Mouse (Mus musculus) cerebellum, adult 2 months (tissue): Measurements from ENCODE around the gene Tshb. TPM values are rescaled to one million over a fixed set of nuclear protein-coding genes. Genes with fewer than 3 reads are reported as not detected.

ENCODE experiments used
- DNase-seq, 2 experiments: peaks; one replicate each; pipeline ENCODE4 v3.0.0; 2021
- H3K27ac ChIP-seq: fragments of 200-500 bp; 2 replicates; pipeline ENCODE4 v1.5.1; 2012; ENCODE audit warnings: low read length, control low read depth, inconsistent platforms; ENCODE audit not compliant: insufficient read depth
- H3K27me3 ChIP-seq: fragments of 200-500 bp; 2 replicates; pipeline ENCODE4 v1.6.1; 2012; ENCODE audit warnings: inconsistent platforms, mild to moderate bottlenecking, low read length, moderate library complexity; ENCODE audit not compliant: control insufficient read depth, insufficient read depth
- H3K4me1 ChIP-seq: fragments of 200-500 bp; 2 replicates; pipeline ENCODE4 v1.6.1; 2011; ENCODE audit warnings: low read length; ENCODE audit not compliant: control insufficient read depth, insufficient read depth
- H3K4me3 ChIP-seq: fragments of 200-500 bp; replicated peaks from 2 replicates; pipeline ENCODE3; 2011; ENCODE audit warnings: mild to moderate bottlenecking, low read depth, low read length, control low read depth; ENCODE audit not compliant: insufficient read depth
- CTCF ChIP-seq: fragments of 200-500 bp; IDR thresholded peaks from 2 replicates; pipeline ENCODE4 v1.5.1; 2011; ENCODE audit warnings: low read depth, mild to moderate bottlenecking, control low read depth, low read length, moderate library complexity, borderline replicate concordance; ENCODE audit not compliant: insufficient read depth
- POLR2A ChIP-seq: fragments of 200-500 bp; IDR thresholded peaks from 2 replicates; pipeline ENCODE4 v1.6.1; 2011; ENCODE audit warnings: low read length, control low read depth, borderline replicate concordance; ENCODE audit not compliant: insufficient read depth
- WGBS: fragments of 180-500 bp; shearing (Covaris S2); methylation state at CpG from one replicate; pipeline ENCODE4 v1.1.7; 2018; 5-methylcytosine and 5-hydroxymethylcytosine counted together
- polyA plus RNA-seq: library from polyadenylated mRNA; depleted of rRNA; stranded (reverse); fragments of >200 nt; gene quantifications from 2 replicates; pipeline ENCODE4 v1.2.3, GENCODE M21; 2012

The Tshb gene
- polyA plus RNA-seq, 1 experiment = 1.1 TPM

- TF ChIP-seq POLR2A (no peak), CTCF (no peak)
- peak overlapping the region; percentile 26 for H3K4me3 ChIP-seq
- WGBS = 17% methylated on average over 6 of the region's 6 CpGs
- H3K27ac ChIP-seq = no peak overlapping the region
- peak in 1 of 2 experiments; percentile 24 for DNase-seq
- H3K4me1 ChIP-seq = peaks cover 7% of the 10 kb centered on the region
- H3K27me3 ChIP-seq = no peaks in the 10 kb centered on the region
Observed at GRCm38 (mm10) chr3:102737106-102737505, 45.4 kb downstream of the Tshb start.

GRCm38 (mm10) chr3:102736436-102736835, 46.1 kb downstream of the Tshb start:
- DNase-seq = no peak
- no peak overlapping the region; the same call in 1 of the 2 replicates for H3K27ac ChIP-seq
- no peak overlapping the region for H3K4me3 ChIP-seq
- H3K27me3 ChIP-seq = no peaks in the 10 kb centered on the region
- TF ChIP-seq CTCF (no peak), POLR2A (no peak)
- H3K4me1 ChIP-seq = peaks cover 7% of the 10 kb centered on the region
- WGBS = 83% methylated on average over 6 of the region's 6 CpGs

GRCm38 (mm10) chr3:102735638-102736037, 46.9 kb downstream of the Tshb start:
- WGBS = 66% methylated on average over 6 of the region's 6 CpGs
- H3K4me1 ChIP-seq = peaks cover 7% of the 10 kb centered on the region
- peak overlapping the region; percentile 11 for H3K4me3 ChIP-seq
- H3K27ac ChIP-seq = no peak overlapping the region
- H3K27me3 ChIP-seq = no peaks in the 10 kb centered on the region
- DNase-seq = peak; percentile 26 to 30
- TF ChIP-seq CTCF (no peak), POLR2A (no peak)

- Histone ChIP-seq H3K4me3 (peak overlapping the region; percentile 46), H3K27ac (no peak overlapping the region), H3K27me3 (no peaks in the 10 kb centered on the region), H3K4me1 (peaks cover 7% of the 10 kb centered on the region)
- TF ChIP-seq CTCF (no peak), POLR2A (no peak)
- WGBS = 3% methylated on average over 33 of the region's 33 CpGs
- DNase-seq = peak in 1 of 2 experiments; percentile 37
Observed at GRCm38 (mm10) chr3:102735031-102735558, 47.4 kb downstream of the Tshb start.

- Histone ChIP-seq H3K4me1 (peaks cover 7% of the 10 kb centered on the region), H3K27ac (peak within 1 kb of the TSS; percentile 15; the same call in 1 of the 2 replicates), H3K4me3 (peak within 1 kb of the TSS; percentile 73), H3K27me3 (no peaks in the 10 kb centered on the region)
- TF ChIP-seq POLR2A (0 out of 2 replicates have a peak, but pooled peaks have one; percentile 18), CTCF (no peak)
- 3% methylated on average over 54 of the region's 54 CpGs for WGBS
- peak; percentile 58 to 69 for DNase-seq
Observed at GRCm38 (mm10) chr3:102734313-102735030, 48.0 kb downstream of the Tshb start, which contains the start of gene Tspan2. Gene Tspan2 (plus strand): TSS chr3:102734529.

- no peak overlapping the region for H3K27ac ChIP-seq
- DNase-seq = no peak
- TF ChIP-seq POLR2A (no peak), CTCF (no peak)
- 61% methylated on average over 6 of the region's 6 CpGs for WGBS
- H3K4me3 ChIP-seq = peak overlapping the region; percentile 73
- H3K27me3 ChIP-seq = no peaks in the 10 kb centered on the region
- H3K4me1 ChIP-seq = peaks cover 7% of the 10 kb centered on the region
Observed at GRCm38 (mm10) chr3:102733936-102734312, 48.6 kb downstream of the Tshb start.

- Histone ChIP-seq H3K27ac (no peak overlapping the region), H3K4me3 (no peak overlapping the region), H3K4me1 (peaks cover 7% of the 10 kb centered on the region), H3K27me3 (no peaks in the 10 kb centered on the region)
- WGBS = 96% methylated on average over 3 of the region's 3 CpGs
- DNase-seq = no peak
- TF ChIP-seq CTCF (no peak), POLR2A (no peak)
Observed at GRCm38 (mm10) chr3:102733050-102733449, 49.5 kb downstream of the Tshb start.

GRCm38 (mm10) chr3:102732619-102733018, 49.9 kb downstream of the Tshb start:
- DNase-seq = no peak
- no peaks in the 10 kb centered on the region for H3K27me3 ChIP-seq
- no peak for TF ChIP-seq POLR2A
- no peak for TF ChIP-seq CTCF
- WGBS = 96% methylated on average over 4 of the region's 4 CpGs
- H3K4me1 ChIP-seq = peaks cover 7% of the 10 kb centered on the region
- no peak overlapping the region for H3K4me3 ChIP-seq
- H3K27ac ChIP-seq = no peak overlapping the region
